Mouse (Mus musculus) liver, embryonic 12.5 days (tissue): ENCODE measurements around the gene Scaf11. TPM values are rescaled to one million over a fixed set of nuclear protein-coding genes. Genes with fewer than 3 reads are reported as not detected.
"Not testable (repeated sequence)": the region's sequence is repeated elsewhere in the genome, so short reads cannot be mapped to it uniquely, and the experiment has no call there.

ENCODE experiments used
- ATAC-seq: fragments of 200-750 bp; cut with Nextera tagmentation; 2 replicates; pipeline ENCODE4 v1.8.0; 2017; ENCODE audit warnings: moderate number of reproducible peaks, mild to moderate bottlenecking, moderate library complexity
- H3K27ac ChIP-seq: fragments of 300-500 bp; sonication (generic); 2 replicates; pipeline ENCODE4 v1.5.1; 2016; ENCODE audit warnings: mild to moderate bottlenecking
- H3K27me3 ChIP-seq: fragments of 300-500 bp; sonication (generic); replicated peaks from 2 replicates; pipeline ENCODE4 v1.6.1; 2016; ENCODE audit warnings: mild to moderate bottlenecking, moderate library complexity
- H3K36me3 ChIP-seq: fragments of 300-500 bp; sonication (generic); 2 replicates; pipeline ENCODE4 v1.6.1; 2016; ENCODE audit warnings: mild to moderate bottlenecking, moderate library complexity
- H3K4me1 ChIP-seq: fragments of 300-500 bp; sonication (generic); 2 replicates; pipeline ENCODE4 v1.6.1; 2016
- H3K4me2 ChIP-seq: fragments of 300-500 bp; sonication (generic); 2 replicates; pipeline ENCODE4 v1.6.1; 2016; ENCODE audit warnings: mild to moderate bottlenecking, moderate library complexity
- H3K4me3 ChIP-seq: fragments of 300-500 bp; sonication (generic); 2 replicates; pipeline ENCODE4 v1.5.1; 2016; ENCODE audit warnings: mild to moderate bottlenecking, moderate library complexity
- H3K9ac ChIP-seq: fragments of 300-500 bp; sonication (generic); 2 replicates; pipeline ENCODE4 v1.6.1; 2016; ENCODE audit warnings: mild to moderate bottlenecking, moderate library complexity
- H3K9me3 ChIP-seq: fragments of 300-500 bp; sonication (generic); replicated peaks from 2 replicates; pipeline ENCODE4 v1.6.1; 2016; ENCODE audit warnings: mild to moderate bottlenecking, moderate library complexity
- WGBS: fragments of 180-500 bp; shearing (Covaris S2); methylation state at CpG from one replicate; pipeline ENCODE4 v1.1.7; 2016; ENCODE audit not compliant: insufficient replicate concordance; 5-methylcytosine and 5-hydroxymethylcytosine counted together
- polyA plus RNA-seq: library from polyadenylated mRNA; unstranded; fragments of >200 nt; fragmentation: Nextera tagmentation; extraction: Ambion mirVana; gene quantifications from 2 replicates; pipeline ENCODE4 v1.2.1, GENCODE M21; 2016

Gene Scaf11
- 68.8 and 73.0 TPM in 2 replicates for polyA plus RNA-seq

- Histone ChIP-seq H3K36me3 (peaks cover 9% of the 10 kb centered on the region), H3K4me1 (peaks cover 52% of the 10 kb centered on the region), H3K27me3 (no peaks in the 10 kb centered on the region), H3K4me2 (peak within 1 kb of the TSS; percentile 93), H3K9me3 (peaks cover 5% of the 10 kb centered on the region; the same call in 1 of the 2 replicates), H3K4me3 (peak within 1 kb of the TSS; percentile 98), H3K27ac (peak within 1 kb of the TSS; percentile 100), H3K9ac (peak within 1 kb of the TSS; percentile 100)
- under 1% methylated on average over 81 of the region's 96 CpGs for WGBS
- ATAC-seq = peak; percentile 91
Observed at GRCm38 (mm10) chr15:96460730-96461540, at the start of gene Scaf11. Gene Scaf11 (minus strand): TSS chr15:96460843.

- peak overlapping the region; percentile 15; the same call in 1 of the 2 replicates for H3K4me3 ChIP-seq
- no peak for ATAC-seq
- no peaks in the 10 kb centered on the region for H3K27me3 ChIP-seq
- WGBS = 23% methylated on average over 18 of the region's 18 CpGs
- H3K9me3 ChIP-seq = peaks cover 19% of the 10 kb centered on the region
- no peaks in the 10 kb centered on the region; the same call in 1 of the 2 replicates for H3K4me1 ChIP-seq
- H3K4me2 ChIP-seq = peak overlapping the region; percentile 41
- H3K36me3 ChIP-seq = no peaks in the 10 kb centered on the region
- no peak overlapping the region for H3K27ac ChIP-seq
- H3K9ac ChIP-seq = no peak overlapping the region
Observed at GRCm38 (mm10) chr15:96507097-96507840, 46.6 kb upstream of the Scaf11 start.

- no peak overlapping the region for H3K4me3 ChIP-seq
- peaks cover 9% of the 10 kb centered on the region for H3K9me3 ChIP-seq
- H3K4me2 ChIP-seq = no peak overlapping the region
- WGBS = 63% methylated on average over 7 of the region's 7 CpGs
- H3K9ac ChIP-seq = no peak overlapping the region
- H3K36me3 ChIP-seq = no peaks in the 10 kb centered on the region
- no peaks in the 10 kb centered on the region for H3K27me3 ChIP-seq
- H3K27ac ChIP-seq = no peak overlapping the region
- H3K4me1 ChIP-seq = peaks cover 7% of the 10 kb centered on the region; the same call in 1 of the 2 replicates
- ATAC-seq = no peak
Observed at GRCm38 (mm10) chr15:96497646-96498045, 37.0 kb upstream of the Scaf11 start.

GRCm38 (mm10) chr15:96494279-96494678 lies 33.6 kb upstream of the Scaf11 start:
- 67% methylated on average over 6 of the region's 6 CpGs for WGBS
- no peak for ATAC-seq
- Histone ChIP-seq H3K9ac (no peak overlapping the region), H3K4me3 (no peak overlapping the region), H3K4me2 (no peak overlapping the region), H3K9me3 (no peaks in the 10 kb centered on the region; the same call in 1 of the 2 replicates), H3K36me3 (no peaks in the 10 kb centered on the region), H3K27me3 (no peaks in the 10 kb centered on the region), H3K27ac (no peak overlapping the region), H3K4me1 (peaks cover 16% of the 10 kb centered on the region)

GRCm38 (mm10) chr15:96493573-96493972 lies 32.9 kb upstream of the Scaf11 start:
- H3K36me3 ChIP-seq = no peaks in the 10 kb centered on the region

GRCm38 (mm10) chr15:96492919-96493318 lies 32.3 kb upstream of the Scaf11 start:
- H3K27ac ChIP-seq, ATAC-seq, H3K27me3 ChIP-seq, H3K4me2 ChIP-seq, H3K36me3 ChIP-seq, H3K4me3 ChIP-seq, H3K9me3 ChIP-seq, H3K9ac ChIP-seq: not testable (repeated sequence)
- WGBS = 76% methylated on average over 4 of the region's 4 CpGs
- peaks cover 19% of the 10 kb centered on the region for H3K4me1 ChIP-seq

More at GRCm38 (mm10) chr15:96493573-96493972, 32.9 kb upstream of the Scaf11 start:
- no peaks in the 10 kb centered on the region for H3K27me3 ChIP-seq
- H3K4me1 ChIP-seq = peaks cover 19% of the 10 kb centered on the region
- H3K27ac ChIP-seq = no peak overlapping the region
- no peak overlapping the region for H3K4me3 ChIP-seq
- no peak for ATAC-seq
- H3K9me3 ChIP-seq = no peaks in the 10 kb centered on the region; the same call in 1 of the 2 replicates
- 63% methylated on average over 5 of the region's 5 CpGs for WGBS
- H3K4me2 ChIP-seq = no peak overlapping the region
- H3K9ac ChIP-seq = no peak overlapping the region

GRCm38 (mm10) chr15:96491861-96492641 lies 31.4 kb upstream of the Scaf11 start:
- Histone ChIP-seq H3K36me3 (no peaks in the 10 kb centered on the region), H3K9ac (no peak overlapping the region), H3K4me1 (peaks cover 23% of the 10 kb centered on the region), H3K4me3 (no peak overlapping the region), H3K9me3 (no peaks in the 10 kb centered on the region; the same call in 1 of the 2 replicates), H3K27me3 (no peaks in the 10 kb centered on the region), H3K4me2 (no peak overlapping the region), H3K27ac (no peak overlapping the region)
- 54% methylated on average over 13 of the region's 13 CpGs for WGBS
- ATAC-seq = no peak

GRCm38 (mm10) chr15:96491421-96491820 lies 30.8 kb upstream of the Scaf11 start:
- peaks cover 24% of the 10 kb centered on the region for H3K4me1 ChIP-seq
- no peak overlapping the region for H3K9ac ChIP-seq
- no peak overlapping the region for H3K4me3 ChIP-seq

GRCm38 (mm10) chr15:96490123-96490522 lies 29.5 kb upstream of the Scaf11 start:
- H3K9ac ChIP-seq = no peak overlapping the region
- peaks cover 24% of the 10 kb centered on the region for H3K4me1 ChIP-seq
- H3K36me3 ChIP-seq = no peaks in the 10 kb centered on the region
- no peaks in the 10 kb centered on the region for H3K27me3 ChIP-seq
- H3K27ac ChIP-seq = no peak overlapping the region
- no peaks in the 10 kb centered on the region for H3K9me3 ChIP-seq
- no peak; the same call in 1 of the 2 replicates for ATAC-seq
- 75% methylated on average over 5 of the region's 5 CpGs for WGBS
- H3K4me3 ChIP-seq = no peak overlapping the region
- H3K4me2 ChIP-seq = no peak overlapping the region

More at GRCm38 (mm10) chr15:96491421-96491820, 30.8 kb upstream of the Scaf11 start:
- WGBS = 46% methylated on average over 3 of the region's 3 CpGs
- Histone ChIP-seq H3K36me3 (no peaks in the 10 kb centered on the region), H3K27me3 (no peaks in the 10 kb centered on the region), H3K27ac (no peak overlapping the region), H3K9me3 (no peaks in the 10 kb centered on the region; the same call in 1 of the 2 replicates), H3K4me2 (no peak overlapping the region)
- ATAC-seq = no peak

- no peaks in the 10 kb centered on the region for H3K9me3 ChIP-seq
- no peaks in the 10 kb centered on the region for H3K27me3 ChIP-seq
- H3K27ac ChIP-seq = no peak overlapping the region
- H3K4me3 ChIP-seq = peak overlapping the region; percentile 12; the same call in 1 of the 2 replicates
- peak overlapping the region; percentile 45 for H3K4me2 ChIP-seq
- peak; percentile 72 for ATAC-seq
- H3K9ac ChIP-seq = peak overlapping the region; percentile 7; the same call in 1 of the 2 replicates
- H3K4me1 ChIP-seq = peaks cover 24% of the 10 kb centered on the region
- 29% methylated on average over 20 of the region's 20 CpGs for WGBS
- no peaks in the 10 kb centered on the region for H3K36me3 ChIP-seq
Observed at GRCm38 (mm10) chr15:96488941-96489786, 28.5 kb upstream of the Scaf11 start.
